Mouse (Mus musculus) induced T-regulatory cell, adult 2 months (primary cell): Measurements from ENCODE around the gene Rps3a1.

ENCODE experiments used
- DNase-seq: peaks from one replicate; pipeline ENCODE4 v3.0.0-alpha.2; 2012; ENCODE audit warnings: low read depth

Rps3a1 gene

DNA sequence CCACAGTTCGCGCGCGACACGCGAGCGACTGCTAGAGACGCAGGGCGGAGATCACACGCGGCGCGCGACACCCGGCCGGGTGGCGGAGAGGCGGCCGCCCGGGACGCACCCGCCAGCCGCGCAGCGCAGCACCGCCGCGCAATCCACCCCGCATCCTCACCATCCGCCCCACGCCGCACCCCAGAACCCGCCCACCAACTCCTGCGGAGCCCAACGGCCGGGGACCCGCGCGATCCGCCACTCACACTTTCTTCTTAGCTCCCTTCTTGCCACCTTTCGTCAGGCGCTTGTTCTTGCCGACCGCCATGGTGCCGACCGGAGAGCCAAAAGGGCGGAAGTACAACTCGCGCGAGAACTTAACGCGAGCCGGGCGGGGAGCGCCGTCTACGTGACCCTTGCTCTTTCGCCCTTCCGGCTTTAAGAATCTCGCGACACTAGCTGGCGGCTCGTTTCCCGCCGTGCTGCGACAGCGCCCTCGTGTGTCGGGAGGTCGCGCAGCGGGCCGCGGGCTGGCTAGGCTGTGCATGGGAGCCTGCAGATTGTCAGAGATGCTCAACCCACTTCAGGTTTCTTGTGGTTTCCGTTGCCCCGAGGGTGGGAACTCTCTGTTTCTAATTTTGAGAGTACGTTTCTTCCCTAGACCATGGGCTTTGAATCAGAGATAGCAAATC lies at the start of gene Rps3a1:
Gene Rps3a1 (minus strand): TSS at position 440 of the 671 bp plus-strand sequence.
- peak; percentile 99 for DNase-seq

DNA sequence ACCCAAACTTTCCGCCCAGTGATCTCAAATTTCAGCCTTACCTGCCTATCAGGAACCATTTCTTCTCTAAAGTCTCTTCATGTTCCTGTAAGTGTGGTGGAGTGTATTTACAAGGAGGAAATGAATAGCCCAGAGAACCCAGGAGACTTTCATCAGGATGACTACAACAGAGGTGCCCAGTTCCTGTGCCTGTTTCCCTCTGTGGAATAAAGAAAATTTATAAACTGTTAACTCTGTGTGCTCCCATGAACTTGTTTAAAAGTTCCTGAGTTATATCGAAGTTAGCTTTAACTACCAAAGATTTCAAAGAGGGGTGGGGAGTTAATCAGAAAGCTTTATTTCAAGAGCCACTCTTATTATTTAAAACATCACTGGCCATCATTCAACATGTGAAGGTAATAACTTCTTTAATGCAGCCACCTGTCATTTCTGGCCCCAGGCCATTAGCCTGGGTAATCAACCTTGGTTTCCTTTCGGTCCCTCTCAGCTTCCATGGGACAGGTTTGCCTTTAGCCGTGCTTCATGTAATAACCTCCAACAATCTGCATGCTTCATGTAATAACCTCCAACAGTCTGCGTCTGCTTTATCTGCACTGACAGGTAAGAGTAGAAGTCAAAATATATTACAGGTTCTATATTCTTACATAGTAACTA lies 45.4 kb upstream of the Rps3a1 start:
- DNase-seq = no peak

DNA sequence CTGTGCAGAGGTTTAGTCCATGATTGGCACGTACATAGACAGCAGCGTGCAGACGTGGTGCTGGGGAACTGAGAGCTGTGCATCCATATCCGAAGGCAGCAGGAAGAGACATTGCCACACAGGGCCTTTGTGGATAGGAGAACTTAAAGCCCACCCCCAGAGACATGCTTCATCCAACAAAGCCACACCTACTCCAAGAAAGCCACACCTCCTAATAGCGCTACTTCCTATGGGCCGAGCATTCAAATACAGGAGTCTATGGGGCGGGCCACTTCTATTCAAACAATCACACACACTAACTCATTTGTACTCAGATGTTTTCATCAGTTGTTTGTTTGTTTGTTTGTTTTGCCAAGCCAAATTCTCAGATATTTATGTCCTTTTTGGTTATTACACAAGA lies 42.0 kb upstream of the Rps3a1 start:
- no peak for DNase-seq

DNA sequence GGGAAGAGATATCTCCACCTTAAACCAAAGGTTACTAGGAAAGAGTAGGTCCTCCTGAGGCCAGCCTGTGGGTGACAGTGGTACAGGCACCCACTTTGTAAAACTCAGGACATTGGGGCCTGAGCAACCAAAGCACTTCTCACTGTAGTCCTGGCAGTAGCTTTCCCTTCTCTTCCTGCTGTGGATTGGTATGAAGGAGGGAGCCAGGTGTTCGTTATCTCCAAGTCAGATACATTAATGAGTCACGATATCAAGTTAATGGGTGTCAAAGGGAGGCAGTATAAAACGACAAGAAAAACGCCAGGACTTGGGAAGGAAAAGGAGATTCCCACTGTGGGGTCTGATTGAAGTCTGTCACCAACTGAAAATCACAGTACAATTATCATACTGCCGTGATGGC lies 38.6 kb upstream of the Rps3a1 start:
- DNase-seq = no peak

DNA sequence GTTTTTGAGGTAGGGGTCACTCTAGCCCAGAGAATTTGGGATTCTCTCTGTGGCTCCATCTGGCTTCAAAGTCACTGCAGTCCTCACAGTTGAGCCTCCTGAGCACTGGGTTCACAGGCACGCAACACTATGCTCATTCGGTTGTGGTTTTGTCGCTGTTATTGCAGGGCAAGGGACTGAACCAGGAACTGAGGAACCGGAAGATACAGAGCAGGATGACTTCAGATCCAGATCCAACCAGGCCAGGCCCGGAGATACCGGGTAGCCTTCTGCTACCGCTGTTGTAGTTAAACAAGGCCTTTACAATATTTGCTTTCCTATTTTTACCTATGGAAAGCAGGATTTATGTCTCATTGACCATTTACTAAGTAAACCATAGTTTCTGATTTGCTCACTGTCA lies 37.2 kb upstream of the Rps3a1 start:
- no peak for DNase-seq

DNA sequence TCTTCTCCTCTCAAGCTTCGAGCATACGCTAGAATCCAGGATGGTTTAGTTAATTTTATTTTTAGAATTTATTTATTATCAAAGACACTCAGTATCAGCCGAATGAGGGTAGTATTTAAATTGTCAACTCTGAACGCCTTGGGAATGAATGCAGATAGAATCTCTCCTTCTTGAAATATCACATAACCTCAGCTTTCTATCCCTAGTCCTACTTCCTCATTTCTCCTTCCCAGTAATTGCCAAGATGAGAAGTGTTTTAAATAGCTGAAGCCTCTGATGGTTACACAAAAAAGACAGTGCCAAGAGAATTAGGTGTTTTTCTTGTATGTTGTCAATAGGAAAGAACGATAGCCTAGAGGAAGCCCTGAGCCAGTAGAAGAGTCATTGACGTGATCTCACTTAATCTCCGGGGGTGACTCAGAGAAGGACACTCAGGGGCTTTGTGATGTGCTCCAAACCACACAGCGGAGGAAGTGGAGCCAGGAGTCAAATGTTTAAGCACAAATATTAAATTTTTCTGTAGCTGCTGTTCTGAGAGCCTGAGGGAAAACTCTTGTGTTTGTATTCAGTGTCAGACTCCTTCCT lies 26.4 kb upstream of the Rps3a1 start:
- DNase-seq = no peak

DNA sequence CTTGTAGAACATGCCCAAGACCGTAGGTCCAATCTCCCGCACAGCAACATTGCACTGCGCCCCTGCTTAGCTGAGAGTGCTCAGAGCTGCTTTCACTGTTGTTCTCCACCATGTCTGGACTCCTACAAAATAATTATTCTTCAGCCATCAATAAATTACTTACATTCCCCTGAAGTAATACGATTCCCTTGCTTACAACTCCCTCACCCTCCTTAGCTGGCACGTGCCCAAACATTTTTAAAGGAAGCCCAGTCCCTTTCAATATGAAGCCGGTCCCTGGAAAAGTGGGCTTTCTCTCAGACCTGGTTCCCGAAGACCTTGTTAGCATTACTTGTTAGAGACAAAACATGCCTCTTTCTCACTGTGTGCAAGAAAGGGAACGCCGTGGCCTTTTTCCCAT lies 7.0 kb upstream of the Rps3a1 start:
- DNase-seq = no peak

DNA sequence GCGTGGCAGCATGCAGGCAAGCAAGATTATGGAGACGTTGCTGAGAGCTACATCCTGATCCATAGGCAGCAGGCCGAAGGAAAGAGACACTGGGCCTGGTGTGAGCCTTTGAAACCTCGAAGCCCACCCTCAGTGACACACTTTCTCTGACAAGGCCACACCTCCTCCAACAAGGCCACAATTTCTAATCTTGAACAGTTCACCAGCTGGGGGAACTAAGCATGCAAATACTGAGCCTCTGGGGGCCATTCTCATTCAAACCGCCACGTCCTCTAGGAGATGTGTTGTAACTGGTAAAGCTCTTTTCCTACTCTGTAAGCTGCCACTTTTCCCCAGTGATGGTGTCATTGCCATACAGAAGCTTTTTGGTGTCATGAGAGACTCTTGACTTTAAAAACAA lies 6.6 kb upstream of the Rps3a1 start:
- DNase-seq = no peak

DNA sequence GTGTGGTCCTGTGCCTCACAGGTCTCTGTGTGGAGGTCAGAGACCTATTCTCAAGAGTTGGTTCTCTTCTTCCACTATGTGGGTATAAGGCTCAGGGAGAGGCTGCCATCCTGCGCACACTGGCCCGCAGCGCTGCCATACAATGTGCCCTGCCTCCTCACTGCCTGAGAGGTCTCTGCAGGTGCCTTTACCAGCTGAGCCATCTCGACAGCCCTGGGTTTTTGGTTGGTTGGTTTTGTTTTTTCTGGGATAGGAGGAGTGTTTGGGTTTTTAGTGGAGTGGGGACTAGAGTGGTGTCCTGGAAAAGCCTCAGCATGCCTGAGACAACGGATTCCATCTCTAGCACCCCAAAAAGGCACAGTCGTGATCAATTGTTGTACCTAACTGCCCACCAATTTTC lies 841 bp upstream of the Rps3a1 start:
- no peak for DNase-seq

DNA sequence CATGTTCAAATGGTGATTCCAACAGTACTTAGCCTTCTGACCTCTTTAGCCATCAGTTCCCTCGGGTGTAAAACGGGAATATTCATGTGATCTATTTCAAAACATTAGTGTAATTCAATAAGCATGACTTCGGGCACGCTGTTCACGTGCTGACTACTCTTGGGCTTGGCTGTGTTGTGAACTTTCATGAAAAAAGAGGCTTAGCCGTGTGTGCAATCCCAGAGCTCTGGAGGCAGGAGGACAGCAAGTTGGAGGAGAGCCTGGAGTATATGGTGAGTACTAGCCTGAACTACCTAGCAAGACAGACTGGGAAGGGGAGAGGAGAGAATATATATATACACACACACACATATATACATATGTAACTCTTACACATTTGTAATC lies 424 bp upstream of the Rps3a1 start:
- DNase-seq = no peak

DNA sequence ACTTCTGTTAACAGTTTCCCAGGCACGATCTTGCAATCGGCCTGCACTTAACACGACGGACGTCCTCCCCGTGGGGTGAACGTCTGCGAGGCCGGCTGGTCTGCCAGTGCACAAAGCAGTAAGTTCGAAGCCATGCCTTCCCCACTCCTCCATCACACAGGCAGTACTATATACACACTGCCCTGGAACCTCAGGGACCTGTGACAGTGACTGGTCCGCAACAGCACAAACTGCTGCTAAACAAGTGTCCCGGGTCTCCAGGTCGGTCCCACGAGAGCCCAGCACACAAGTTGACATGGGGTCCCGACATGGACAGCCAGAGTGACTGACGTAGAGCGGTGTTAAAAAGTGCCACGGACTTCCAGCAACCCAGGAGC lies 628 bp downstream of the Rps3a1 start:
- no peak for DNase-seq

DNA sequence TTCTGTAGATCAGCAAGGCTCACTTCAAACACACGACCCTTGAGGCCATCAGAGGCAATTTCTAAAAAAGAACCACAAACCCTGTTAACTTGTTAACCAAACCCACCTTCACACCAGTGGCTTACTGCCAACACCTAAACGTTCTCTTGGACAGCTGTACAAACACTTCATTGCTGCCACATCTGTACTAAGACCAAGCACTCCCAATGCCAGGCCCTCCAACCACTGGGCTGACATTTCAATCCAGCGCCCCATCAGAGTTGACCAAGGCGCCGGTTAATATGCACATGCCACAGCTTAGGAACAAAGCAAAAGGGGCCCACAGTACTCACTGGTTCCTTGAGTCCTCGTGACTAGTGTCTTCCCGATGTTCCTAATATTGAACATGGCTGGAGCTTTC lies 1.1 kb downstream of the Rps3a1 start:
- DNase-seq = peak; percentile 34

DNA sequence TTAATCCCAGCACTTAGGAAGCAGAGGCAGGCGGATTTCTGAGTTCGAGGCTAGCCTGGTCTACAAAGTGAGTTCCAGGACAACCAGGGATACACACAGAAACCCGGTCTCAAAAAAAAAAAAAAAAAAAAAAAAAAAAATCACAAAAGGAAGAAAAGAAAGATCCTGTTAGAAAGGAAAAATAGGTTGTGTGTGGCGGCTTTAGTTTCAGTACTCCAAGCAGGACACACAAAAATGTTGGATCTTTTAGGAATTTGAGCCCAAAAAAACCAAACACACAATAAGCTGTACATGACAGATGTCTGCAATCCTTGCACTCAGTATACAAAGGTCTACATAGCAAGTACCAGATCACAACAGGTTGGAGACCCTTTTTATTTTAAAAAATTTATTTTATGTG lies 2.8 kb downstream of the Rps3a1 start:
- DNase-seq = no peak

DNA sequence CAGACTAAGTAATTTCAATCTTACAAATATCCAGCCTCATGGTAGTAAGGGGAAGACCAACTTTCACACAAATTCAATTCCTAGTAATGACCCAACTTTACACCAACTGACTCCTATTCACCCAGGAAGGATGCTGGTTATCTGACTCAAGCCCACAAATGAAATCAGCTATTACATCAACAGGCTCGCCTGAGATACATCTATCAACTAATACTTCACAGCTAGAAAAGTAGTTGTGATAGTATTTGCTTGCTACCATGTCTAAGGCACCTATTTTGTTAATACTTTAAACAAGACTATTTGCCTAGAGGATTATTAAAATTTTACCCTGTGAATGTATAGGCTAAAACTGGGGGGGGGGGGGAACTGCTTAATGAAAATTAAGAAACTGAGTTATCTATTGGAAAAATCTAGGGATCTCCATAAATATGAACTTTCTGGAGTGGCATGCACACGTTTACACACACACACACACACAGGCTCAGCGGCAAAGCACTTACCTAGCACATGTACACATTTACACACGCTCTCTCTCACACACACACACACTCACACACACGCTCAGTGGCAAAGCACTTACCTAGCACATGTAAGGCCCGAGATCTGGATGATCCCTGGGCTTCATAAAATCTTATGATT lies 5.4 kb downstream of the Rps3a1 start:
- DNase-seq = no peak

DNA sequence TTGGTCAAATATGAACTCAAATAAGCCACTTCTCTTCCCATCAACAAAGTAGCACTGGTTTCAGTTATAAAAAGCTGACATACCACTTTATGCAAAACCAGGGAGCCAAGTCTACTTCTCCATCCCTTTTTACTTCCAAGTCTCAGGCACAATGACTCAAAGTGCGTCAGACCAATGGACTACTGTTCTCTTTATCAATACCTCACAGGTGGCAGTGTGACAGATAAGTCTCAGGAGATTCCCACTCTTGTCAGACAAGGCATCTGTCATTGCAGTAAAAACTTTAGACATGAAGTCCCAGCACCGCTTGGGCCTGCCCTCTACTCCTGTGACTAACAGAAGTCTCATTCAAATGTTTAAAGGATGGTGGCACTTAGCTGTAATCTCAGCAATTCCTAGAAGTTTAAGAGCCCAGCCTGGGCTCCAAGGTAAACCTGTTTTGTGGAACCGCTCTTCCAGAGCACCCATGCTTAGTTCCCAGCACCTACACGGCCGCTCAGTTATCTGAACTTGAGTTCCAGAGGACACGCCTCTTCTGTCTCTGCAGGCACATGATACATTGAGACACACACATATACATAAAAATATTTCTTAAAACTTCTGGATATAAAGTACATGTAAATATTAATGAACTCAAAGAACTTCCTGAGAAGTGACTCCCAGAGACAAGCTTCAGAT lies 6.5 kb downstream of the Rps3a1 start:
- DNase-seq = no peak

DNA sequence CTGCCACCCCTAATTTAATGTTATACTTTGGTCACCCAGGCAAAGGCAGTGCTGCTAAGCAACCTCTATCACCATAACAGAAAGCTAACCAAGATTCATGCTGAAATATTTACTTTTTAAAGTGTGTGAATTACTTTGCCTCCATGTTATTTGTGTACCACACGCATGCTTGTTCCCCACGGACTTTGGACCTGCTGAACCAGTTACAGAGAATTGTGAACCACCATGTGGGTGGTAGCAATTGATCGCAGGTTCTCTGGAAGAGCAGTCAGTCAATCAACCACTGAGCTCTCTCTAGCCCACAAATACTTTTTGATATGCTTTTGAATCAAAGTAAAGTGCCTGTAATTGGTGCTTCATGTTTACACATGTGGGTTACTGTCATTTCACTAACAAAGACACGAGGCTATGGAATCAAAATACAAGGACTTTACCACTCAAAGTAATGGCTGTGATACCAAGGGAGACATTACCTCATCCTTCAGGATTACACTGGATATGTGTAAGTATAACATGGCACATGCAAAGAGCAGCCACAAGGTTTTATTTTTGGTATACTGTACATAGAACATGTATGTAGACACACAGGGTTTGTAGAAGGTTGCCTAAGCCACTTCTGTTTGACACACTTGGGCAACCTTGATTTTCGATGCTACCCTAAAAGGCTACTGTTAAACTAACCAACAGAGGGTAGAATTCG lies 7.4 kb downstream of the Rps3a1 start:
- no peak for DNase-seq

DNA sequence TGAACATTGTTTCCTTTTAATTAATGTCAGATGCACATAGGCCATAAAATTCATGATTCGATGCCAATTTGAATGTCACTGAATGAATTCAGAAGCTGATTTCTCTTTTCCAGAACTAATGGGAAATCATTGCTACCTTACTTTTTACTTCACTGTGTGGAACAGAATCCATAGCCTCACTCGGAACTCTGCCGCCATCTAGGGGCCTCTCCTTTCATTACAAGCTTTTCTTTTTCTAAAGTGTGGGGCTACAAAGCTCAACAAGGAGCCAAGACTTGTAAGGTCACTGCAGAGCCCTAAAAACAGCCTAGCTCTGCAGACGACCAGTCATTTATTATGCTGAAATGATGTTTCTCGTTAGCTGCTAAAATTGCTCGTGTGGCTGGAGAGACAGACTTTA lies 12.7 kb downstream of the Rps3a1 start:
- peak; percentile 79 for DNase-seq

DNA sequence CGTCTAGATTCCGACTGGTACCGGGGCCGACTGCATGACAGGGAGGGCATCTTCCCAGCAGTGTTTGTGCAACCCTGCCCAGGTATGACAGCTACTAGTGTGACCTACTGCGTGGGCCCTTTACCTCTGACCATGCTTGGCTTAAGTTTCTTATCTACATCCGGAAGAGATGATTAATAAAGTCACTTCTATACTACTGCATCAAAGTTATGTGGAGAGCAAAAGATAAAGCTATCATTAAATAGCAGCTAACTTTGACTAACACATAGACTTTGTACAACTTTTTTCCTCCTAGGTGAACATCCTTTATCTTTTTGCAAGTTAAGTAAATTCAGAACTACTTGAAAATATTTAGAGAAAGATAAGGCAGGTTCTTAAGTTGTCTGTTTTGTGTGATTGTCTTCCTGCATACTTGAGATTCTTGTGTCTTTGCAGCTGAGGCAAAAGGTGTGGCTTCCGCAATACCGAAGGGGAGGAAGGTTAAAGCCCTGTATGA lies 19.2 kb downstream of the Rps3a1 start:
- no peak for DNase-seq

DNA sequence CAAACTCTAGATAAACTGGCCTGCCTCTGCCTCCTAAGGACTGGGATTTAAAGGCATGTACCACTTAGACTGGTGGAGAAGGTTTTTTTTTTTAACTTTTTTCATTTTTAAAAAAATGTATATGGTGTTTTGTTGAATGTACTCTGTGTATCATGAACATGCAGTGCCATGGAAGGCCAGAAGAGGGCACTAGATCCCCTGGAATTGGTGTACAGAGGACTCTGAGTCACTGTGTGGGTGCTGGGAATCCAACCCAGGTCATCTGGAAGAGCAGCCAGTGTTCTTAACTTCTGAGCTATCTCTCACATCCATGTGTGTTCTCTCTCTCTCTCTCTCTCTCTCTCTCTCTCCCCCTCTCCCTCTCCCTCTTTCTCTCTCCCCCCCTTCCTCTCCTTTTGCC lies 20.3 kb downstream of the Rps3a1 start:
- no peak for DNase-seq

DNA sequence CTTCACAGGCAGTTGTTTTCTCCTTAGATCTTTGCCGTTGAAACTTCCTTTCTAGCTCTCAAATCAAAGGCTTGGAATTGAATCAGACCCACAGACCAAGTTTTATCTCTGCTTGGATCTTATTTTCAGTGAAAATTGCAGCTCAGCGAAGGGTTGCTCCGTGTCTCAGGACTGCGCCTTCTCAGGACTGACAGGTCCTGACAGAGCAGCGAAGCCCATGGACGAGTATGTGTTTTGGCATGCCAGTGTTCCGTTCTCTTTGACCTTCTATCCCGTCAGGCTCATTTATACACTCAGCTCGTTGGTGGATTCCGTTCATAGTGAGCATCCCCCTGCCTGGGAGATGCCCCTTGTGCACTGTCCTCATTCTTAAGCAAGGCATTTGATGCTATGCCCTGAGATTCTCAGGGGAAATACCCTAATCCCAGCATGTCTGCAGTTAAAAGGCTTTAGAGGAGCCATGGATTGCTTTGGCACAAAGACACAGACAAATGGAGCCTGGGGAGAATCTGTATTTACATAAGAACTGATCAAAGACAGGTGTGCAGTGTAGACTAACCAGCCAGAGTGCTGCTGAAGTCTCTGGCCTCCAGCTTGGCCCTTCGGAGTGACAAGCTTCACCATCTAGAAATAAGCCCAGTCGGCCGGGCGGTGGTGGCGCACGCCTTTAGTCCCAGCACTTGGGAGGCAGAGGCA lies 23.1 kb downstream of the Rps3a1 start:
- no peak for DNase-seq

DNA sequence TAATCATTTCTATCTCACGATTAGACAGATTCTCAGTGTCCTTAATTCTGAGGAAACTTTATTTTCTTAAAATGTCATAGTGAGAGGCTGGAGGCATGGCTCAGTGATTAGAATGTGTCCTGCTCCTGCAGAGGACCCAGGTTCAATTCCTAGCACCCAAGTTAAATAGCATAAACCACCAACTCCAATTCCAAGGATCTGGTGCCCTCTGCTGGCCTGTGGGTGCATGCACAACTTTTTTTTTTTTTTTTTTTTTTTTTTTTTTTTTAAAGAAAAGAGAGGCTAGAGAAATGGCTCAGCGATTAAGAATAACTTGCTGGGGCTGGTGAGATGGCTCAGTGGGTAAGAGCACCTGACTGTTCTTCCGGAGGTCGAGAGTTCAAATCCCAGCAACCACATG lies 25.6 kb downstream of the Rps3a1 start:
- DNase-seq = peak; percentile 29
